Mouse (Mus musculus) erythroid progenitor cell, adult 5-6 weeks (primary cell): ENCODE measurements around the gene Josd2. TPM values are rescaled to one million over a fixed set of nuclear protein-coding genes. Genes with fewer than 3 reads are reported as not detected.
A peak's percentile ranks its signal among the peaks of the same experiment; 100 is the strongest.

Experiments used
- ATAC-seq: replicated peaks from 2 replicates; pipeline ENCODE4 v1.8.0; 2016; ENCODE audit warnings: moderate number of reproducible peaks, mild to moderate bottlenecking, moderate TSS enrichment, inconsistent platforms; ENCODE audit not compliant: poor library complexity, low FRiP score, severe bottlenecking
- total RNA-seq, 2 experiments: library from RNA; stranded (forward) in 1 of 2; stranded (reverse) in 1 of 2; fragments of 150-400 nt in 1 of 2; fragments of 186-747, 209-891 nt in 1 of 2; gene quantifications; 2 replicates each; pipeline versions ENCODE4 v1.2.3 to v1.2.4; 2015 to 2017; ENCODE audit warnings: low replicate concordance in 2 of 2

Josd2 gene
- 130 and 183 TPM in 2 replicates for total RNA-seq (2015; ENCODE audit: low replicate concordance)
- 122 and 124 TPM in 2 replicates for total RNA-seq (2017; ENCODE audit: low replicate concordance)

DNA sequence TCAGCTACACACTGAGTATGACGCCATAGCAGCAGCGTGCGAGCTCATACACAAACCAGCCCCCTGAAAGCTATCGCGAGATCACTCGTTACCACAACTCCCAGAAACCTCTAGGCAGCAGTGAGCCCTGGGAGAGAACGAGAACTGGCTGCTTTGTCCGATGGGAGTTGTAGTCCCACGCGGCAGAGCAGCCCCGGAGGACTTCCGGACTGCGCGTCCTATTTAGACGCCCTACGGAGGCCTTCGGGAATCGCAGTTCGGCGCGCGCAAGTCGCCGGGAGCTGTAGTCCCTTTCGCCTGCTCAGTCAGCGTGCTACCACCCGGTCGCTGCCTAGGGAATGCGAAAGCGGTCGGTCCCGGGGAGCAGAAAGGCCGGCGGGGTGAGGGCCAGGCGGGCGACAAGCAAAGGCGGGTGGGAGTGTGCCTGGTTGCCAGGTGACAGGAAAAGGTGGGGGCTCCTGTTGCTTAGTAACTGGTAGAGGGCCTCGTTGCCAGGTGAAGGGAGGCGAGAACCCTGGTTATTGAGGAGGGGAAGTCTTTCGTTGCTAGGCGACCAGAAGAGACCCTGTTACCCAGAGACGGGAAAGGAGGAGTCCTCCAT lies at the start of gene Josd2:
Gene Josd2, plus strand, starts transcription at position 170 of the 601 bp plus-strand sequence.
- ATAC-seq: peak; percentile 75

DNA sequence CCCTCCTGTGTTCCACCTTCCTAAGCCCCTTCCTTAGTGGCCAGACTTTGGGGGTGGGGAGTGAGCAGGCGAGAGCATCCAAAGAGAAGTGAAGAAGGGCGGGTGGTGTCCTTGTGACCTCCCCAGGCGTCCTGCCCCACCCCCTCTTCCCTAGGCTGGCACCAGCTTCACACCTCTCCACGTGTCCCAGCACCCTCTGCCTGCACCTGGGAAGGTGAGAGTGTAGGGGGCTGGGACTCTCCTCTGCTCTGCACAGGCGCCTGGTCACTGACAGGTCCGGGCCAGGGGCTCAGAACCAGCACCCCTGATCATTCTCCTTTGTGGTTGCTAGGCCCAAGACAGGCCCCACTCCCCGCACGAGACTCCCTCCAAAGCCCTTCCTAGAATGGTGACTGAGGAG lies 40.1 kb upstream of the Josd2 start:
- no peak for ATAC-seq

DNA sequence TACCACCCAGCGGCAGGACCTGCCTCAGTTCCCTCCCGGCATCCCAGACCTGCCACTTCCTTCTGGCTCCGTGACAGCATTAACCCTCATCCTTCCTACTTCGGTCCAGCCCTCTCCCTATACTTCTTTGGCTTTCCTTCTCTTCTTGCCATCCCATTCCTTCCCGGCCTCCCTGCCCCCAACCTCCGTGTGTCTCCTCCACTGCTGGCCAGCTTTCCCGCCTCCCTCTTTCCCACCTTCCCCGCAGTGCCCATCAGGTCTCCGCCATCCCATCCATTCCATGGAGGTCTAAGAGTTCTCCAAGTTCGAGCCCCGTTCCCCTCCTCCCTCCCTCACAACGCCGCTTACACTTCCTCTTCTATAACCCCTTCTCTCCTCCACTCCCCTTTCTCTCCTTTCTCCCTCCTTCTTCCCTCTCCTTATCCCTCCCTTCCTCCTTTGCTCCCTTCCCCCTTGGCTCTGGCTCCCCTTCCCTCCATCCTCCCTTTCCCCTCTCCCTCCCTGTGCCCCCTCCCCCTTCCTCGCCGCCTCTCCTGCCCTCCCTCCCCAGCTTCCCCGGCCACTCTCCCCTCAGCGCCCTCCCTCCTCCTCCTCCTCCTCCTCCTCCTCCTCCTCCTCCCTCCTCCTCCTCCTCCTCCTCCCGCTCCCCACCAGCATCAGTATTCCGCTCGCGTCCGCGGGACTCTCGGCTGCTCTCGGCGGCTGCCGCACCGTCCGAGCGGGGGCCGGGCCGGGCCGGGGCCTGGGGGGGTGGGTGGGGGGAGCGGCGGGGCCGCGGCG lies 39.4 kb upstream of the Josd2 start:
- no peak for ATAC-seq

DNA sequence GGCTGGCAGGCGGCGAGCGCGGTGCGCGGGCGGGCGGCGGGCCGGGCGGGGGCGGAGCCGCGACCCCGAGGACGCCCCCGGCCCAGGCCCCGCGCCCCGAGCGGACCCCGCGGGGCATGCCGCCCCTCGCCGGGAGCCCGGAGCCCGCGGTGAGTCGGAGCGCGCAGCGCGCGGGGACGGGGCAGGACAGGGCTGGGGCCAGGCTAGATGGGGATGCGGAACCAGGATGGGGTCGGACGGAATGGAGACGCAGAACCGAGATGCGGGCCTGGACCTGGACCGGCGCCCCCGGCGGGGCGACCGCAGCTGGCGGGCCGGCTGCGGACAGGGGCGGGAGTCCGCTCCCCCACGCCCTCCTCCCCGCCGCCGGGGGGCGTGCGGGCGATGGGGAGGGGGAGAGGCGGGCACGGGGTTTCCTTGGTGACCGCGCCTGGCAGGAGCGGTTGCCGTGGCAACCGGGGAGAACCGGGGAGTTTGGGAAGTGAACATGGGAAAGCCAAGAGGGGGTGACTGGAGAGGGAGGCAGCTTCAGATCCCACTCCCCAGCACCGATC lies 38.7 kb upstream of the Josd2 start, which contains the start of gene Lrrc4b:
Gene Lrrc4b, plus strand, starts transcription at position 51 of the 554 bp plus-strand sequence.
- no peak for ATAC-seq

DNA sequence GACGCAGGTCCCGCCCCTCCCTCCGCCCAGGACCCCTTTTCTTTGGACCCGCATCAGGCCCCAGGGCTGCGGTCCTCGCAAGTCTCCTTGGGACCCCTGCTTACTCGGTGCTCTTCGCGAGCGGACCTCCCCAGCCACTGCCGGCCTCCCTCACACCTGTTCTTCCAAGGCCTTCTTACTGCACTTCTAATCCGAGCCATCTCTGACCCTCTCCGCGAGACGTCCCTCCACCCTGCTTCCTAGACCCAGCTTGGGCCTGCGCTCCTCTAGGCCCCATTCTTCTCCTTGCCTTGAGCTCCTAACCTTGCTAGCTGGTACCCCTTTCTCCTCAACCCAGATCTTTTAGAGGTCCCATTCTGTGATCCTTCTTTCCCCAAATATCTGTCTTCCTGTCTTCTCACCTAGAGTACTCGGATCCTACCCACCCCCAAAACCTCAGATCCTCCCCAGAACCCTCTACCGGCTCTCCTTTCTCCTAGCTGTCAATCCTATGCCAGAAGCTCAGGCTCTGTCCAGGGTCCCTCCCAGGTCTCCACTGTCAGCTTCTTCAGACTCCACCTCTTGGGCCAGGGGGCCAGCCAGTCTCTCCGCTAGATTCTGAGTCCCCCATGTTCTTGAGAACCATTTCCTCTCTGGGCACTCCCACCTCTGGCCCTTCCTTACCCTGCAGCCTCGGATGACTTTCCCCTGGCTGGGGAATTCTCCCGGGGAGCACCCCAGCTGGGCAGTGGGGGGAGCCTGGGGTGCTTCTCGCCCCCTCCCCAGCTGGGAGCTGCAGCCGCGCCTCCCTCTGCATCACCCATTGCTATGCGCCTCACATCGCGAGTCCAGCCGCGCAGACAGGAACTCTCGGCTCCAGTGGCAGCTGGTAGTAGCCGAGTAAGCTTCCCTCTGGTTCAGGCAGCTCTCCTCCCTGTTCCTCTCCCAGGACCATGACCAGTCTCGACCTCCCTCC lies 38.0 kb upstream of the Josd2 start:
- ATAC-seq: no peak

DNA sequence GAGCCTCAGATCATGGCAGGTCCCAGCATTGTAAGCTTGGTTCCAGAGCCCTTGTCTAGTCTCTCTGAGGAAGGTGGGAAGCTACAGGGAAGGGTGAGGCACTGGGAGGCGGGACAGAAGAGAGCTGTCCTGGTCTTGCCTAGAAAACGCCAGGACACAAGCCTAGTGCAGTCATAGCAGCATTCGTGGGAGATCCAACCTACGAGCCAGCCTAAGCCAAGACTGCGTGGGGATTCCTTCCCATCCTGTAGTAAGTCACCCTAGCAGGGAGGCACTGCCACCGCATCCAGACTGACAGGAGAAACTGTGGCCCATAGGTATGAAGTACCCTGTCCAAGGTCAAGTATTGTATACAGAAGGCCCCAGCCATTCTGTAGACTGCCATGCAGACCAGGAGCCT lies 35.2 kb upstream of the Josd2 start:
- ATAC-seq: no peak

DNA sequence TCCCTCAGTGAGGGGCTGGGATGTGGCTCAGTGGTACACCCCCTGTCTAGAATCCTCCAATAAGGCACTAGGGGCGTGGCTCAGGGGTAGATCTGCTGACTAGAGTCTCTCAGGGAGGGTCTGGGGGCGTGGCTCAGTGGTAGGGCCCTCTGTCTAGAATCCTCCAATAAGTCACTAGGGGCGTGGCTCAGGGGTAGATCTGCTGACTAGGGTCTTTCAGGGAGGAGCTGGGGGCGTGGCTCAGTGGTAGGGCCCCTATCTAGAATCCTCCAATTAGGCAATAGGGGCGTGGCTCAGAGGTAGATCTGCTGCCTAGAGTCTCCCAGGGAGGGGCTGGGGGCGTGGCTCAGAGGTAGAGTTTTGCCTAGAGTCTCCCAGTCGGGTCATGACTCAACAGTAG lies 34.4 kb upstream of the Josd2 start:
- ATAC-seq: peak; percentile 41

DNA sequence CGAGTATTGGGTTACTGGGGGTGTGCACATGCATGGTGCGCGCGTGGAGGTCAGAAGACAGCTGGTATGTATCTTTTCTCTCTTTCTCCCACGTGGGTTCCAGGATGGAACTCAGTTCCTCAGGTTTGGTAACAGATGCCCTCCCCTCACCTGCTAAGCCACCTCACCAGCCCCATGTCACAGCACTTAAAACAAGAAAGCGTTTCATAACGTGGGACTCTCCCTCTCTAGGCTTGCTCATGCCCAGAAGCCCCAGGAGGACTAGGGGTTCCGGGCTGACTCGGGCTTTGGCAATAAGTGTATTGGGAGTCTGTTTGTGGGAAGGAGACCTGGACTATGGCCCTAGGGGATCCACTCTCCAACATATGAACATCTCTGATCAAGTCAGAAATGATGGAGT lies 33.7 kb upstream of the Josd2 start:
- ATAC-seq: no peak

DNA sequence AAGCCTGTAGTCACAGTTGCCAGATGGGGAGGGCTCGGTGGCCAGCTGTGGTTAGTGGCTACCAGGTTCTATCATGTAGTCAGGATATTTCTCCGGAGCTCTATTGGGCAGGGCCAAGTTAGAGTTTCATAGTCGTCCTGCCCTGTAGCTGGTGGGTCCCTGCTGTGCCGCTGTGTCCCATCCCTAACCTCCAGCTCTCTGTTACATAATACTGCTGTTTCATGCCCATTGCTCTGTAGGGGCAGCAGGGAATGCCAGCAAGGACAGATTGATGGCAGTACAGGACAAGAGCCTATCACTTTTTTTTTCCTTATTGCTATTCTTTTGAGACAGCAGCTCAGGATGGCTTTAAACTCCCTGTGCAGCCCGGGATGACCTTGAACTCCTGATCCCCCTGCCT lies 32.0 kb upstream of the Josd2 start:
- no peak for ATAC-seq

DNA sequence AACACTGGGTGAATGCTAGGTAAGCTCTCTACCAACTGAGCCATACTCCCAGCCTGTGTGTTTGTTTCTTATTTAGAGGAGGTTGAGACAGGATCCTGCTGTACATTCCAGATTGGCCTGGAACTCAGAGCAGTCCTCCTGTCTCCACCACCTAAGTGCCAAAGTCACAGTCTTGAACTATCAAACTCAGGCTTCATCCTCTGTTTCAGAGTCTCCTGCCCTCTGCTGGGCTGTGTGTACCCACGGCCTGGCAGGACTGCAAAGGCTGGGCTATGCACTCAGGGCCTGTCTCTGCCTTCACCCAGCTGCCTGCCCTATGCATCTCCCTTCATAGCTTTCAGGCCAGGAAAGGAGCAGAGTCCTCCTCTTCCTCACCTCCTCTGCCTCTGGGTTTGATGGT lies 31.5 kb upstream of the Josd2 start:
- ATAC-seq: peak; percentile 31; the same call in 1 of the 2 replicates

DNA sequence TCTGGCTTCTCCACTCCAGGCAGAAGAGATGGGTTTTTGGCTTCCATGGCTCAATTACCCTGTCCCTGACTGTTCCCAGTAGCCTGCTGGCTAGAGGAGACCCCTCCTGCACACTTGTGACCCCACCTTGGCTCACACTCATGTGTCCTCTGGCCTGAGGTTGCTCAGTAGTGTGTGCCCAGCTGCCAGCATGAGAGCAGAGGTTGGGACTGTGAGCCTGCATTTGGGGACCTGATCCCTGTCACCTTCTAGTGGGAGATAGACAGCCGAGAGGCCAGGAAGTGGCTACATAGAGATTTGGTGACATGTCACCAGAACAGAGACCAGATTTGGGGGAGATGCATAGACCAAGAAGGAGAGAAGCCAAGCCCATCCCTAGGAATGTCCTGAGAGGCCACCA lies 30.6 kb upstream of the Josd2 start:
- no peak for ATAC-seq

DNA sequence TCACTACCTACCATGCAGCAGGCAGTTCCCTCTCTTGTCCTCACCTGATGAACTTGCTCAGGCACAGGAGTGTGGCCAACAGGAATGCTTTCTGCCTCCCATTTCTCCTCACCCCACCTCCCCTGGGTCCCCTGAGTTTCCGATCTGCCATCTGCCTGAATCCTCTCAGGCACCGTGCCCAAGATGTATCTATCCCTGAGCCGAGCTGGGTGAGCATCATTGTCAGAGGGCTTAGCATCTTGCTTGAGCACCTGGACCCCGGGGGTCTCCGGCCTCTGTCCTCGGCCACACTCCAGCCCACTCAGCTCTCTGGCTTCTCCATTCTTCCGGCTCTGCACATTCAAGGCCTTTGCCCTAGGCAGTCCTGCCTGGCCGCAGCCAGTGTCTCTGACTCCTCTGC lies 29.8 kb upstream of the Josd2 start:
- ATAC-seq: no peak

DNA sequence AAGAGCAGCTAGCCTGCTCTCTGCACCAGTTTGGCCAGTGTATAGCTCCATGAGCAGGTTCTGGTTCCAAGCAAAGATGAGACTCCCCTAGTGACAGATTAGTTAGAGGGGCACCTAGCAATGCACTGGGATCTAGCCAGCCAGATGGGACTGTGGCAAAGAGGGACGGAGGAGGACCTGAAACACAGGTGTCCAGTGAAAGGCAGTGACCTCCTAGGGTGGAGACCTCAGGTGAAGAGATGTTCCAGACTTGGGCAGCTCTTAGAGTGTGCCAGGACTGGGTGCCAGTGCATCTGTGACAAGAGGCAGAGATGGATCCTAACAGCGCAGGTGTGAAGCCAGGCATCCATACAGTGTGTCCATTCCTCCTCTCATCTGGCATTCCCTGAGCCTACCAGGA lies 28.1 kb upstream of the Josd2 start:
- no peak for ATAC-seq

DNA sequence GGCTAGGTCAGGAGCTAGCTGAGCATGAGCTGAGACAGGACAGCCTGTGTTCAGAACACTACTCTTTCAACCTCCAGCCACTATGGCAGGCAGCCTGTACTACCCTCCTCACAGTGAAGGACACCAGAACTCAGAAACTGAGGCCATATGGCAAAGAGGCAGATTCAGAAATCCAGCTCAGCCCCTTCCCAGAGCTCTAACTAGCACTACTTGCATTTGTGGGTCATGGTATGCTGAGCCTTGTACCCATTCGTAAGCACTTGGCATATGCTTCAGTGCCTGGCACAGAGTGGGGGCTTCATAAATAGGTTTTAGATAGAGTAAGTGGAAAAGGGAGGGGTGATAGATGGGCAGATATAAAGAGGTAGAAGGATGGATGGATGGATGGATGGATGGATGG lies 27.3 kb upstream of the Josd2 start:
- no peak for ATAC-seq

DNA sequence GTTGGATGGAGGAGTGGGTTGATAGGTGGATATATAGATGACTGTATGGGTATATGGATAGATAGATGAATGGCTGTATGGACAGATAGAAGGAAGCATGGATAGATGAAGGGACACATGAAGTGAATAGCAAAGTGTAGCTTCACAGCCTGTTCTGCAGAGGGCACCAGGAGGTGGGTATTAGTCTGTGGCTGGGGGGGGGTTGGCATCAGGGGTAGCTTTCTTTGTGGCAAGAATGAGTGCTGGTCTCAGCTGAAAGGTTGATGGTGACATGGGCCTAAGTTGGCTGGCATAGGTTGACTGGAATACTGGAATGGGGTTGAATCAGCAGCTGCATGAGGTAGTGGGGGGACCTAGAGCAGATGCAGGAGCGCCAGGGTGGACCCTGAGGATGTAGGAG lies 26.6 kb upstream of the Josd2 start:
- ATAC-seq: no peak

DNA sequence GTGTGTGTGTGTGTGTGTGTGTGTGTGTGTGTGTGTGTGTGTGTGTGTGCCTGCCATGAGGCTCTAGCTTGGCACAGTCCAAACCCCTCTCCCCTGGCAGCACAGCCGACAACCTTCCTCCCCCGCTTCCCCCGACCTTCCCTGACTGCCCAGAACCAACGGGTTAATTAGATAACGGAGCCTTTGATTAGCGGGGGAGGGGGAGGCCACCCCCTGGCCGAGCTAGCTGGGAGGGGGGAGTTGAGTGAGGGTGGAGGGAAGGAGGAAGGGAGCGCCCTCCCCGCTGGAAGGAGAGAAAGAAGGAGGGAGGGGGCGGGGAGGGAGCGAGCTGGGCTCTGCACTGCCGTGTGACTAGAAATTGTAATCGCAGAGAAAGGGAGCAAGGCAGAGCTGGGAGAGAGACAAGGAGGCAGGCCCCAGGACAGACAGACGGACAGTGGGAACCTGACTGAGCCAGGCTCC lies 26.1 kb upstream of the Josd2 start:
- ATAC-seq: no peak

DNA sequence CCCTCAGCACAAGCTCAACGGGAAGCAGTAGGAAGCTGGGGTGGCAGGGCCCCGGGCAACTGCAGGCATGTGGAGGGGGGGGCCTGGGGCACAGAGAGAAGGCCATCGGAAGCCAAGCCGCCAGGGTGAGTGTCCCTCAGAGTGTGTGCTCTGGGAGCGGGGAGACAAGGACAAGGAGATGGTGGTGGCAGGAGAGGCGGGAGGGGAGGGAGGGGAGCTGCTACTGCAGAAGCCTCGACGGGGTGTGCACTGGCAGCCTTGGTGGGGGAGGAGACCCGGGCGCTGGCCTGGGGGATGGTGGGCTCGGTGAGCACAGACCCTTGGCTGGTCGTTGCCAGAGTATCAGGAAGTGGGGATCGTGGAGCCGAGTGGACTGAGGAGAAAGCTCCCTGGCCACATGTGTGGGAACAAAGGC lies 25.4 kb upstream of the Josd2 start:
- no peak for ATAC-seq

DNA sequence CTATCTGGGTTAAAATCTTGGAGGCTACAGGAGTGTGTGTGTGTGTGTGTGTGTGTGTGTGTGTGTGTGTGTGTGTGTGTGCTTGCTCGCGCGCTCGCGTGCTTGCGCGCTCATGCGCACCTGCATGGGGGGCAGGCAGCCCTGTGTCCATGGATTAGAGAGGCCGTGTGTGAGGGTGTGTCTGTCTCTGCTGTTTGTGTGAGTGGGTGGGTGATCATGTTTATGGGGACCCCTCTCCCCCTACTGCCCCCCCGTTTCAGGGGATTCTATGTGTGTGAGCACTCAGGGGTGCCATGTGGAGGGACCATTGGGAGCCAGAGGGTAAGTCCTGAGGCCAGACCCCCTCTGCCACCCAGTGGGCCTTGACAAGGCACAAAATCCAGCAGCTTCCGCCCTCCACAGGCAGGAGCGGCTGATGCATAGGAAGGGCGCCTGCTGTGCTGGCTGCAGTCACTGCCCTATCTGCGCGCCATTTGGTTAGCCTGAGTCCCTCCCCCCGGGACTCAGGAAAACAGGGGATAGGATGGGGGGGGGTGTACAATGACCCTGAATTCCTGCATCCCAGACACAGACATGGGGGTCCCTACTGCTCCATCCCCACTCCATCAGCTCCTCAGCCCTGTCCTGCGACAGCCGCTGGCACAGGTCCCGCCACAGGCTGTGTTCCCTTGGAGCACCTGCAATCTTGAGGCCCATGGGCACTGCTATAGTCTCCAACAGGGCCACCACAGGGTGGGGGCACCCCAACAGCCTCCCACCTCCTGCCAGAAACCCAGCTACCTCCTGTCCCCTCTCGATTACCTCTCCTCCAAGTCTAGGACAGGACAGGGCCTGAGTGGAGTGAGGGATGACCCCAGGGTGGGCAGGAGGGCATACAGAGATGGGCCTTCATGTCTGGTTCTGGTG lies 24.3 kb upstream of the Josd2 start:
- ATAC-seq: no peak
